Mouse (Mus musculus) forebrain, postnatal 0 days (tissue): ENCODE data around the gene Unc45b. TPM values are rescaled to one million over a fixed set of nuclear protein-coding genes. Genes with fewer than 3 reads are reported as not detected.

Experiments used
- ATAC-seq: fragments of 200-750 bp; cut with Nextera tagmentation; 2 replicates; pipeline ENCODE4 v1.8.0; 2017; ENCODE audit warnings: mild to moderate bottlenecking, moderate library complexity
- DNase-seq: peaks from one replicate; pipeline ENCODE4 v3.0.0-alpha.2; 2015
- H3K27ac ChIP-seq: fragments of 300-500 bp; sonication (generic); 2 replicates; pipeline ENCODE4 v1.5.1; 2014; ENCODE audit warnings: low read depth, mild to moderate bottlenecking, antibody characterized with exemption, low read length, moderate library complexity, mixed read lengths
- H3K27me3 ChIP-seq: fragments of 300-500 bp; sonication (generic); 2 replicates; pipeline ENCODE4 v1.6.1; 2014; ENCODE audit warnings: mild to moderate bottlenecking, low read length, mixed read lengths; ENCODE audit not compliant: insufficient read depth
- H3K36me3 ChIP-seq: fragments of 300-500 bp; sonication (generic); 2 replicates; pipeline ENCODE4 v1.6.1; 2014; ENCODE audit warnings: mild to moderate bottlenecking, moderate library complexity; ENCODE audit not compliant: insufficient read depth
- H3K4me1 ChIP-seq: fragments of 300-500 bp; sonication (generic); 2 replicates; pipeline ENCODE4 v1.6.1; 2014; ENCODE audit warnings: antibody characterized with exemption; ENCODE audit not compliant: insufficient read depth
- H3K4me2 ChIP-seq: fragments of 300-500 bp; sonication (generic); 2 replicates; pipeline ENCODE4 v1.6.1; 2014; ENCODE audit warnings: low read depth, mild to moderate bottlenecking, moderate library complexity
- H3K4me3 ChIP-seq: fragments of 300-500 bp; sonication (generic); 2 replicates; pipeline ENCODE4 v1.5.1; 2014; ENCODE audit warnings: low read depth, low read length, mixed read lengths
- H3K9ac ChIP-seq: fragments of 300-500 bp; sonication (generic); 2 replicates; pipeline ENCODE4 v1.6.1; 2014; ENCODE audit warnings: mild to moderate bottlenecking
- H3K9me3 ChIP-seq: fragments of 300-500 bp; sonication (generic); 2 replicates; pipeline ENCODE4 v1.6.1; 2016; ENCODE audit warnings: low read length
- CTCF ChIP-seq: sonication (generic); IDR thresholded peaks from 2 replicates; pipeline ENCODE4 v1.5.1; 2016; ENCODE audit warnings: antibody characterized with exemption, control low read depth, low read depth
- WGBS: fragments of 180-500 bp; shearing (Covaris S2); extraction: QIAGEN DNeasy Blood & Tissue Kit; methylation state at CpG from one replicate; pipeline ENCODE4 v1.1.7; 2014; 5-methylcytosine and 5-hydroxymethylcytosine counted together
- polyA plus RNA-seq: library from polyadenylated mRNA; unstranded; fragments of >200 nt; fragmentation: Nextera tagmentation; extraction: Ambion mirVana; gene quantifications from 2 replicates; pipeline ENCODE4 v1.2.1, GENCODE M21; 2015
- total RNA-seq: library from RNA; depleted of rRNA; stranded (reverse); fragments of >200 nt; gene quantifications from 2 replicates; pipeline ENCODE4 v1.2.3, GENCODE M21; 2014

Gene Unc45b
- total and polyA plus RNA-seq, 2 experiments from 2014 or later = 1.4 to 2.4 TPM

DNA sequence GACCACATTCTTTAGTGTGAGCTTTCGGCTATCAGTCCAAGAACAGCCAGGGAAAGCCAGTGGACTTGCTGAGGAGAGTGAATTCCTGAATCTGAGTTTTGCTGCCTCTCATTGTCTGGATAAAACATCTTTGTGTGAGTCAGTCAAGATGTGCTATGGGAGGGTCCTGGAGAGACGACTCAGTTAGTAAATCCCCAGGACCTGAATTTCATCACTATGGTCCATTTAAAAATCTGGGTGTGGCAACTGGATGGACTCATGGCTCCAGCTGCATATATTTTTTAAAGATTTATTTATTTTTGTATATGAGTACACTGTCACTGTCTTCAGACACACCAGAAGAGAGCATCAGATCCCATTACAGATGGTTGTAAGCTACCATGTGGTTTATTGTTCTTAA is 35.3 kb downstream of the Unc45b start:
- no peak for TF ChIP-seq CTCF
- WGBS = 70% methylated on average over 2 of the region's 2 CpGs

DNA sequence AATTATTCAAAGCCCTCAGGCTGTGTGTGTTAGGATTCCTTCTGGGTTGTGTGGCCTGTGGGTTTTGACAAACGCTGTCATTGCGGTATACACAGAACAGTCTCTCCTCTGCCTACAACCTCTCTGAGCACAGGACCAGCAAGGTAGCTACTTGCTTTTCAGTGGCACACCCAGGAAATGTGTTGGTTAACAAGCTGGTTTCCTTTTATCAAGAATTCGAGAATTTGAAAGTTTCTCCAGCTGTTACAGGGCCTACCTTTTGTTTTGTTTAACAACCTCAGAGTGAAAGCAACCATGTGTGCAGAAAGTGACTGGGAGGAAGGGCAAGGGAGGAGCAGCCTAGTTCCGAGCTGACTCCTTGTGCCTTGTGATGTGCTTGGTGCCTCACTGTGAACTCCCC is 37.1 kb downstream of the Unc45b start:
- no peaks in the 10 kb centered on the region for H3K4me1 ChIP-seq
- H3K9me3 ChIP-seq = no peaks in the 10 kb centered on the region
- no peak for TF ChIP-seq CTCF
- no peak overlapping the region for H3K4me2 ChIP-seq
- H3K9ac ChIP-seq = no peak overlapping the region
- H3K4me3 ChIP-seq = no peak overlapping the region
- H3K27me3 ChIP-seq = peaks cover 20% of the 10 kb centered on the region
- H3K36me3 ChIP-seq = no peaks in the 10 kb centered on the region
- ATAC-seq (no peak), DNase-seq (no peak)
- WGBS = 46% methylated on average over 4 of the region's 4 CpGs
- no peak overlapping the region for H3K27ac ChIP-seq

More for the DNA sequence above, 35.3 kb downstream of the Unc45b start:
- Histone ChIP-seq H3K27me3 (peaks cover 7% of the 10 kb centered on the region), H3K9me3 (no peaks in the 10 kb centered on the region), H3K4me1 (no peaks in the 10 kb centered on the region), H3K4me2 (no peak overlapping the region), H3K9ac (no peak overlapping the region), H3K27ac (no peak overlapping the region), H3K4me3 (no peak overlapping the region), H3K36me3 (no peaks in the 10 kb centered on the region)
- no peak for ATAC-seq
- DNase-seq = no peak

- Histone ChIP-seq H3K4me1 (no peaks in the 10 kb centered on the region), H3K27me3 (peaks cover 30% of the 10 kb centered on the region), H3K4me3 (no peak overlapping the region), H3K36me3 (no peaks in the 10 kb centered on the region), H3K9me3 (no peaks in the 10 kb centered on the region), H3K27ac (no peak overlapping the region), H3K9ac (no peak overlapping the region), H3K4me2 (no peak overlapping the region)
- DNase-seq = no peak
- TF ChIP-seq CTCF = no peak
- 83% methylated on average over 9 of the region's 9 CpGs for WGBS
- no peak for ATAC-seq
These were observed 38.7 kb downstream of the Unc45b start for GRCm38 (mm10) chr11:82949036-82949435.

DNA sequence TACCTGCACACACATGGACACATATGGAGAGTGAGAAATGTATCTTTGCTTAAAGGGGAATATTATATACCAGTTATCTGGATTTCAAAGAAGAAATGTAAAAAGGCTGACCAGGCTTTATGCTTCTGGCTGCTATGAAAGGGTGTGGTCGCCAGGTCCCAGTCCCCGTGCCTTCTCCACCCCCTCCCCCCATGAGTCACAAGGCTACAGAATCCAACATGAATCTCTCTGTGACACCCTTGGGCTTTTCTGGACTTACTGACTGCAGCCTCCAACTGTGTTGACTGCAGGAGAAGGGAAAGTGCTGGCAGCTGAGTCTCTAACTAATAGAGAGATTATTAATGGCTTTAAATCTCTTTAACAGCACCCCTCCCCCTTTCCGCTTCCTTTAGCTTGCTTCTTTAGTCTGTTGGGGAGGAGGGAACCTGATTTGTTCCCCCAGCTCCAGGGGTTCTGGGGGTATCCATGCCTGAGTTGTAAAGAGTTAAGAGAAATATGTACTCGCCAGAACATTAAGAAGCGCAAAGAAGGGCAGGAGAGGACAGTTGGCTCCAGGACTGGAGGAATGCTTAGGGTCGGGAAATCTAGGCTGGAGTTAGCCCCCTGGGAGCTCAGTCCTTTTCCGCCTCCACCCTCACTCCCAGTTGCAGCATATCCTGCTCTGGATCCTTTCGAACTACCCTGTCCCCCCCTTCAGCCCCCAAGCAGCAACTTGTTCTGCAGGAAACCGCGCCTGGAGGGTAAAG is 40.6 kb downstream of the Unc45b start, which contains the start of gene Slfn5:
Slfn5 (plus strand) TSS at position 614 of the 746 bp plus-strand sequence.
- Histone ChIP-seq H3K27ac (no peak within 1 kb of the TSS), H3K4me1 (no peaks in the 10 kb centered on the region), H3K9ac (no peak within 1 kb of the TSS), H3K9me3 (no peaks in the 10 kb centered on the region), H3K27me3 (peaks cover 32% of the 10 kb centered on the region), H3K4me3 (peak within 1 kb of the TSS; percentile 14; the same call in 1 of the 2 replicates), H3K36me3 (no peaks in the 10 kb centered on the region), H3K4me2 (peak within 1 kb of the TSS; percentile 13; the same call in 1 of the 2 replicates)
- DNase-seq = no peak
- 18% methylated on average over 10 of the region's 10 CpGs for WGBS
- no peak for TF ChIP-seq CTCF
- ATAC-seq = no peak

- Histone ChIP-seq H3K4me3 (peak overlapping the region; percentile 14; the same call in 1 of the 2 replicates), H3K9me3 (no peaks in the 10 kb centered on the region), H3K9ac (no peak overlapping the region), H3K27ac (no peak overlapping the region), H3K27me3 (peaks cover 32% of the 10 kb centered on the region), H3K4me1 (no peaks in the 10 kb centered on the region), H3K36me3 (no peaks in the 10 kb centered on the region), H3K4me2 (peak overlapping the region; percentile 13; the same call in 1 of the 2 replicates)
- 13% methylated on average over 28 of the region's 28 CpGs for WGBS
- DNase-seq = no peak
- no peak for TF ChIP-seq CTCF
- no peak for ATAC-seq
These were observed 41.7 kb downstream of the Unc45b start for GRCm38 (mm10) chr11:82951865-82952611.

DNA sequence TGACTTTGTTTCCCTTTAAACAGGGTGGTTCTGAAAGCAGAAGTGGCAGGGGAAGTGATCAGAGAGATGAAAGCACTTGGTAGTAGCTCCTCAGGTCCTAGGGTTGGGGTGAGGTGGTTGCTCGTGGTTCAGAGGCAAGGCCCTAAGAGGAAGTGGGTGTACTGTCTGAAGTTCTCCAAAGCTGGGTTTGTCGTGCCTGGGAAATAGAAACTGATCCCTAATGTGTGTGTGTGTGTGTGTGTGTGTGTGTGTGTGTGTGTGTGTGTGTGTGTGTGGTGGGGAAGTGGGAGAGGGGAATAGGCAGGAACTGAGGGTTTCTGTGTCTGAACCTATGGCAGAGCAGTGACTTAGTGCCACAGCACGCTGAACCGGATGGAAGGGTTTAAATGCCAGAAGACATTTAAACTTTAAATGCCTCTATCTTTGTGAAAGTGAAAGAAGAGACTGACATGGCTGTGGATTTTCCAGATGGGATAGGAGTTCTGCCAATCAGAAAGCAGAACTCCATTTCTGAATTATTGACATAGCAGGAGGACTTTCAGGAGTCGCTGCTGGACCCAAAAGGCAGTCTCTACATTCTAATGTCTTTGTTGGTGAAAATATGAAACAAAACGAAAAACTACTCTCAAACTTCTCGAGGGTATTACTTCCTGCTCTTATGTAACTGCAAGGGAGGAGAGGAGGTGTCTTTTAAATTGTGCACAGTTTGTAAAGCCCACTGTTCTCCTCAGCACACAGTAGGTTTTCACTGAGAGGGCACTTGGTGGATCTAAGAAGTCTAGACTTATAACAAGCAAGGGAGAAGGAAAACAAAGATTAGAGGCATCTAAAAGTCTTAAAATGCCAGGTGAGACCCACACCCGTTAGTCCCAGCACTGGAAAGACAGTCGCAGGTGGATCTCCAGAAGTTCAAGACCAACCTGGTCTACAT is 42.5 kb downstream of the Unc45b start:
- Histone ChIP-seq H3K4me1 (no peaks in the 10 kb centered on the region), H3K36me3 (no peaks in the 10 kb centered on the region), H3K27me3 (peaks cover 32% of the 10 kb centered on the region), H3K9ac (no peak overlapping the region), H3K4me3 (no peak overlapping the region), H3K9me3 (no peaks in the 10 kb centered on the region), H3K4me2 (no peak overlapping the region), H3K27ac (no peak overlapping the region)
- DNase-seq = no peak
- no peak for ATAC-seq
- TF ChIP-seq CTCF = no peak
- WGBS = 71% methylated on average over 9 of the region's 9 CpGs
